Mouse (Mus musculus): ENCODE results near the gene Arfrp1.

GRCm38 (mm10) chr2:181340426-181340825, 24.8 kb downstream of the Arfrp1 start:
- TF ChIP-seq GATA1 (IDR thresholded peaks at IDR 0.05; ENCODE audit: borderline replicate concordance, low read length), result no peak
- TF ChIP-seq FLI1 (IDR thresholded peaks at IDR 0.05; ENCODE audit: low read length), result no peak

Measured in megakaryocyte, embryonic 14.5 days (primary cell).